Mouse (Mus musculus): ENCODE data around the gene Fkbp1b.
A peak's percentile ranks its signal among the peaks of the same experiment; 100 is the strongest.
"Not testable (repeated sequence)": the region's sequence is repeated elsewhere in the genome, so short reads cannot be mapped to it uniquely, and the experiment has no call there.

Gene Fkbp1b

DNA sequence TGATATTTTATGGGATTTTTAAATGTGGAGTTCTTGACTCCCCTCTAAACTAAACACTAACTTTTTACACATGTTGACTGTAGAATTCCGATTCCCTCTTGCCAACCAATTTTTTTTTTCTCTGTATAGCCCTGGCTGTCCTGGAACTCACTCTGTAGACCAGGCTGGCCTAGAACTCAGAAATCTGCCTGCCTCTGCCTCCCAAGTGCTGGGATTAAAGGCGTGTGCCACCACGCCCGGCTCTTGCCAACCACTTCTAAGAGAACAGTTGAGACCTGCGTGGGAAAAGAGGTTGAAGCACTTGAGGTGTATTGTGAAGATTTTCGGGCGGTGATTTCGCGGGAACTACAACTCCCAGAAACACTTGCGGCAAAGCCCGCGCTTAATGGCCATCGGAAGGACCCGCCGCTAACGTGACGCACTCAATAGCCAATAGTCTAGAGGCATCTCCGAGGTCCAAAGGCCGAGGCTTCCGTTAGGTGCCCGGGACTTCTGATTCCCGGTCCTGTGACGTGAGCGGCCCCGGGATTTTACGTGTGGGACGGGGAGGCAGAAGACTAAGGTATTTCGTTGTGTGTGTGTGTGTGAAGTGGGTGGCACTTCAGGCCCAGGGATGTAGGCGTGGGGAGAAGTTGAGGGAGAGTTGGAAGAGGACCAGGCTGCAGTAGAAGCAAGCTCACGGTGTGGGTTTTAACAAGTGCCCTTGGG is 1.7 kb upstream of the Fkbp1b start, which contains the start of gene Wdcp:
Wdcp (plus strand) TSS at position 414 of the 708 bp plus-strand sequence.
- peak; percentile 97 for DNase-seq (ENCODE audit: low spot score)

DNA sequence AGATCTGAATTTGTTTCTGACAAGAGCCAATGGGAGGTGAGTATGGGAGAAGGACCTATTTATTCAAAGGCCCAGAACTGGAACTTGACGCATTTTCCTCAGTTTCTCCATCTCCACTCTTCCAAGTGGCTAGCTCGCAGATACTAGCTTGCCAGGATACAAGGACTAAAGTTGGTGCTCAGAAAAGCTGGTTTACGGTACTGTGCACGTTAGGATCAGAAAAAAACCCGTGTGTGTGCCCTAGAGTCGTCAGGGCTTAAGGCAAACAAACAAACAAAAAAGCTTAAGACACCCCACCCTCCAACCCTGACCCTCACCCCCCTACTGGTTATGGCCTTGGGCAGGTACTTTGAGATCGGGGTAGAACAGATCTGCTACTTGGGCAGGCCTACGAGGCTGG is 1.1 kb upstream of the Fkbp1b start:
- DNase-seq (ENCODE audit: low spot score) = peak; percentile 6

DNA sequence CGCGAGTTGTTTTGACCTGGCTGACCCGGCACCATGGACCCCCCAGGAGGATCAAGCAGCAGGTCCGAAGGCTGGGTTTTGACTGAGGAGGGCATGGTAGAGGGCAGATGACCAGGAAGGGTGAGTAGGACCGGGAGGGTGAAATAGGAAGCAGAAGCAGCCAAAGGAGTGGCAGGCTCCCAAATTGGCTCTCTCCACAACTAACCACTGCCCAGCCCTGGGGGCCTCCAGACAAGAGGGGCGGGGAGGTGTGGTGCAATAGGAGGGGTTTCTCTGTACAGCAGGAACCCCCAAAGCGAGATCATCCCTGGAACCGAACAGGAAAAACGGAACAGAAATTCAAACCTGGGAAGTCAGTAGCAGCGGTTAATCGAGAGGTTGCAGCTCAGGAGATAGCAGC is 650 bp downstream of the Fkbp1b start:
- no peak for DNase-seq (ENCODE audit: low spot score)

DNA sequence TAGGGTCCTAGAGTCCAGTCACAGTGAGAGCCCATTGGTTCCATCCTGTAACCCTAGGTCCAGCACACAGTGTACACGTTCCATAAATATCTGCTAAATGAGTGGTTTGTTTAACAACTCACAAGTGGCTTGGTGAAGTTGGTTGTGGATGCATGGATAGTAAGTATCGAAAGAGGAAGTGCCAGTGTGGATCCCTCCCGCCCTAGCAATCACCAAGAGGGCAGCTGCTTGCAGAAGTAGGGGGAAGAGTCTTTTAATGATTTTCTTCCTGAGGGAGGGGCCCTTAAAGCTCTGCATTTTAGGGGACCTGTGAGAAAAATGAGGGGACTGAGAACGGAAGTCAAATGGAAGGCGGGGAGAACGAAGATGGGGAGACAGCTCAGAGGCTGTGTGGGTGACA is 1.4 kb downstream of the Fkbp1b start:
- no peak for DNase-seq (ENCODE audit: low spot score)

DNA sequence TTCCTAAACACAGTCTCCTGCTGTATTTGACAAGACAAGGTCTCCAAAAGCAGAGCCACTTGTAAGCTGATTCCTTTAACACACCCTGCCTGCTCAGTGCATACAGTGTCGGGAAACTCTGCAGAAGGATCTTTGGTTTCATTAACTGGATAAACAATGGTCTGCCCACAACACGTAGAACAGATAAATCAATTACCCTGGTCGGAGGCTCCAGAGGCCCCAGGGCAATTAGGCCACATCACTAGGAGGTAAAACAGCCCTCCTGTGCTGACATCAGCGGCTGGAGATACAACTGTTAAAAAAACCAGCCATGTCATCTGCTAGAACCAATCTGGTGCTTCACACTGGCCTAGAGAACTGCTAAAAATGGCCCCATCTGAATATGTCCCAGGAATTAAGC is 4.4 kb downstream of the Fkbp1b start:
- no peak for DNase-seq (ENCODE audit: low spot score)

DNA sequence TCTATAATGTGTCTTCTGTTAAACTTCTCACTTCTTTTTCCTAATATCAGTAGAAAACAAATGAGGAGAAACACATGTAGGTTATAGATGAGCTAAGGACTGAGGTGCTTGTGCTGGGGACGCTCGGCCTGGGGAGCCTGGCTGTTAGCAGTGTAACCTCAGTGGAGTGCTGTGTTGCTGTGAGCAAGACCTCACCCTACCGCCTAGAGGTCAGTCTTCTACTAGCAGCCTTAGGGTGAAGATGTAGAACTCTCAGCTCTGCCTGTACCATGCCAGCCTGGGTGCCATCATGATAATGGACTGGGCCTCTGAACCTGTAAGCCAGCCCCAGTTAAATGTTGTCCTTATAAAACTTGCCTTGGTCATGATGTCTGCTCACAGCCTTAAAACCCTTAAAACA is 14.1 kb downstream of the Fkbp1b start:
- no peak for DNase-seq (ENCODE audit: low spot score)

DNA sequence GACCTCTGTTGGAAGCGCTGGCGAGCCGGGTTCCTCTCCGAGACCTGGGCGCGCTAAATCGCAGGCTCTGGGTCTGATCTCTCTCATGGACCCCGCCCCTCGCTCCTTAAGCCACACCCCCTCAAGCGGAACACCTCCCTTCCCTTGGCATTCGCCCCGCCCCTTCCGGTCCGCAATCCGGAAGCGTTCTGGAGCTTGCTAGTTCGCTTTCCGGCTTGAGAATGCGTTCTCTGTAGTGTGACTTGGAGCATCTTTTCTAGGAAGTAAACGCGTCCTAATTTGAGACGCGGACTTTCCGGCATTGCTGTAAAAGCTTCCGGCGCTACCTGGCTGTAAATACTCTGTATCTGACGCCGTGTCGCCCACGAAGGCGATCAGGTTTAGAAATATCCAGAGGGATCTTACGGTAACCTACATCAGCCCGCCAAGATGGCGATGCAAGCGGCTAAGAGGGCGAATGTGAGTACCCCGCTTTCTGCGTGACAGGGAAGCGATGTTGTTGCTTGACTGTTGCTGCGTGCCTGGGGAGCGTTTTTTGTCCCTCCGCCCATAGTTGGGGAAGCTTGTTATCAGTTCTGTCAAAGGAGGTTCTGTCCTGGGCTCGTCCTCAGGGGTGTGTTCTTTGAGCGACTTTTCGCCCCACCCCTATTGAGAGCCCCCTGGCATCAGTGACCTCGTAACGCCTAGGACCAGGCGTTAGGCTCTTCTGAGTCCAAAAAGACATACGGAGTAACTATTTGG is 23.9 kb downstream of the Fkbp1b start, which contains the start of gene Sf3b6:
Sf3b6 (plus strand) TSS at position 184 of the 741 bp plus-strand sequence.
- peak; percentile 99 for DNase-seq (ENCODE audit: low spot score)

DNA sequence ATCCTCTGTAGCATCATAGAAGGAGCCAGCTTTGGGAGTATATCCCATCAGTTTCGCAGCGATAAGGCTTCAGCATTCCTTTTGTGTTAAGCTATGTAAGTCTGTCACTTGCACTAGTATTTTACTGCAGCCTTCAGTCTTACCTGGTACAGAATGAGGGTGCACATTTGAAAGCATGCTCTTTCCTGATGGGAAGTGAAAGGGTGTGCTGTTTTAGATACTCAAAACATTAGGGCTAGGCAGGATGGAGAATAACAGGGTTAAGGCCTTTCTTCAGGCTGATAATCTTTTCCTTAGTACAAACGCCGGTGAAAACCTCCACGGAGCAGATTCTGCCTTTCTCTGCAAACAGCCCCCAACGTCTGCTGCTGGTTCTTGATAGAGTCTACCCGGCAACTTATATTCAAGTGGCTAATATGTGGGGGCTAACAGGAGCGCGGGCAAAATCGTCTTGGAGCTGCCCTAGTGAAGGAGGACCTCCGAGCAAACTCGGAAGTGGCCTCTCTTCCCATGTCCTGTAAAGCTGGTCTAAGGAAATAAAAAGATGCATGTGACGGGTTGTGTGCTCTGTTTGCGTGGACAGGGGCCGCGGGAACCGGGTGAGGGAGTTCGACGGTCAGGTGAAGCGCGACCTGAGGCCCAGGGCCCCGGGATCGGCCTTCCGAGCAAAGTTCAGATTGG is 24.6 kb downstream of the Fkbp1b start:
- no peak for DNase-seq (ENCODE audit: low spot score)

DNA sequence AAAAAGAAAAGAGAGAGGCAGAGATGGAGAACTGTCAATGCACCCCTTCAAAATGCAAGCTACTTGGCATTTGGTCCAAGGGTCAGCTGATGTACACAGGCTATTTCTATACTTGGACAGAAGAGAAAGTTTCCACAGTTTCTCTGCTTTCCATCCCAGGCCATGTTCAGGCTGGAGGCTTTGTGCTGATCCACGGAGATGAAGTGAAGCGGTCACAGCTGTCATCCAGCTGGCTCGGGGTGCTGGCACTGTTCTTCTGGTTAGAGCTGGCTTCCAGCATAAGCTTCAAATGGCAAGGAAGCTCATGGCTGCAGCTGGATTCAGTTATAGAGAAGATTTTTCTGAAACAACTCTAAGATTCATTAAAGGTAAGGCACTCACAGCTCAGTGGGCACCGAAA is 27.8 kb downstream of the Fkbp1b start:
- no peak for DNase-seq (ENCODE audit: low spot score)

DNA sequence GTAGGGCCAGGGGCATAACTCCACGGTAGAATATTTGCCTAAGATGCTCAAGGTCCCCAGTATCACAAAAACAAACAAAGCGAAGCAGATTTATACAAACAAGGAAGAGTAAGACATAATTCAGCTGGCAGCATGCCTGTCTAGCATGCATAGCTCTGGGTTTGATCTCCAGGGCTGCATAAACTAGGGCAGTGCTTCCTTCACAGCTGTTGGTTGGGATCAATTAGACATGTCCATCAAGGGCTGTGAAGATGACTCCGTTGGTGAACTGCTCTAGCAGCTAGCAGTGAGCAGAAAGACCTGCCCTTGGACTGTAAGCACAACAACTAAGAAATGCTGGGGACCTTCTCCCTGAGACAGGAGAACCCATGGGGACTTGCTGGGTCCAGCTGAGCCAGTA is 29.7 kb downstream of the Fkbp1b start:
- no peak for DNase-seq (ENCODE audit: low spot score)

DNA sequence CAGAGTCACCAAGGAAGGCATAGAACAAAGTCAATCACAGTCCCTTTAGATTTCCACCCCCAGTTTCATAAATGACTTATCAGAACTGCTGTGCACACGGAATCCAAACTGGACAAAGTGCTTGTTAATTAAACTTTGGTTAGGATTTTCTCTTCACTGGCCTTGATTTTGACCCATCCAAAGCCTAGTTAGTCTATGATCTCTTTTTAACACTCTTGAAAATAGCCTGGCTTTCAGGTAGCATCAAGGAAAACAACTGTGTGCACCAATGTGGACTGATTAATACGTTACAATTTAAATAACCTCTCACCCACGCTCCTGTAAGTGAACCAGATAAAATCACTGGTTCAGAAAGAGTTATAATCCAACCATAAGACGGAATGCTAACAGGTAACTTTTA is 30.4 kb downstream of the Fkbp1b start:
- no peak for DNase-seq (ENCODE audit: low spot score)

DNA sequence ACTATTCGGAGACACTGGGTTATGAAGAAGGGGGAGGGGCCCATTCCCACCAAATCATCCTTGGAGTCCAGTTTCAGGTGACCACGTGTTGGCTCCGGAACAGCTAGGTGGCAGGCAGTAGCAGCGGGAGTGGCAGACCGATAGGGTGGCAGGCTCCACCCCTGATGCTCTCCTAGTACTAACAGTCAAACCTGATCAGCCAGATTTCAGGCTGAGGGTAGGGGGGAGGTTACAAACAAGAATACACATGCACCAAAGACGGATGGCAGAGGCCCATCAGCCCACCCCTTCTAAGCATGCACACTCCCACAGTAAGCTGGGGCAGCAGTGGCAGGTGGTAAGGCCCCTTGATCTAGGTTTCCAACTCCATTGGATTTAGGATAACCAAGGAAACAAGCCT is 43.9 kb downstream of the Fkbp1b start:
- DNase-seq (ENCODE audit: low spot score) = peak; percentile 2

DNA sequence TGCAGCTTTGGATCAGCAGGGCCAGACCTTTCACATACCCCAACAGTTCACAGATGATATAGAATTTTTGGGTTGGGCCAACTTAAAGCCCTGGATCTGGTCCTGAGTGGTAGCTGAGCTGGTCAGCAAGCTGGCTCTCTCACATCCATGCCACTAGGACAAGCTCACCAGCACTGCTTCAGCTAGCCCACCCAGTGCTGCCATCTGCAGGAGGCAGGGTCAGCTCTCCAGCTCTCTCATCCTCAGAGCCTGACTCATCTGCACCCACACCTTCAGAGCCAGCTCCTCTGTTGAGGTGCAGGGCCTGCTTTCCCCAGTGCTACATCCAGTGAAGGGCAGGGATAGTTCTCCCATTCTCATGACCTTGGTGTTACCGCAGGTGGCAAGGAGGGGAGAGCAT is 47.7 kb downstream of the Fkbp1b start:
- peak; percentile 21 for DNase-seq (ENCODE audit: low spot score)

DNA sequence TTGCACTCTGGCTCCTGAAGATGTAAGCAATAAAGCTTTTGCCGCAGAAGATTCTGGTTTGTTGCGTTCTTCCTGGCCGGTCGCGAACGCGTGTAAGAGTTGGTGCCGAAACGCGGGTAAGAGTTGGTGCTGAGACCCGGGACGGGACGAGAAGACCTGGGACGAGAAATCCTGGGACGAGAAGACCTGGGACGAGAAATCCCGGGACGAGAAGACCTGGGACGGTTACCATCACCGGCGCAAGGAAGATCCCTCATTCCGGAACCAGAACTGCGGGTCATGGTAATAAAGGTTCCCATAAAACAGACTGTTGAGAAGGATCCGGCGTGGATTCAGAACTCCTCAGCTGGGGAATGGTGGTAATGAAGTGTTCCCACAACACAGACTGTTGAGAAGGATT is 53.3 kb downstream of the Fkbp1b start:
- not testable (repeated sequence) for DNase-seq (ENCODE audit: low spot score)

DNA sequence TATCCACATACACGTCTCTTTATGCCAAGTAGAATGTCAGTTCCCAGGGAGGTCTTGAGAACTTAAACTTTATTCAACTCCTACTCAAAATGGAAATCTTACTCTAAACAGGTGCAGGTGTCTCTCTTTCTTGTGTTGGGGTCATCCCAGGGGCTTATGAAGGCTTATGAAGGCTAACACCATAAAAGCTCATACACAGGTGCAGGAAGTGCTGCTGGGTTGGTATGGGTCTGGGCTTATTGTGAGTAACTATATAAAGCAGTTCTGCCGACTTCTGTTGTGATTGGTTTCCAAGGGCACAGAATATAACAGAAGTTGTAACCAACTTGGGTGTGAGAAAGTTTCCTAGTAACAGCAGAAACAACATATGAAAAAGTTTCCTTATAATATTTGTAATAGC is 56.9 kb downstream of the Fkbp1b start:
- DNase-seq (ENCODE audit: low spot score) = no peak

DNA sequence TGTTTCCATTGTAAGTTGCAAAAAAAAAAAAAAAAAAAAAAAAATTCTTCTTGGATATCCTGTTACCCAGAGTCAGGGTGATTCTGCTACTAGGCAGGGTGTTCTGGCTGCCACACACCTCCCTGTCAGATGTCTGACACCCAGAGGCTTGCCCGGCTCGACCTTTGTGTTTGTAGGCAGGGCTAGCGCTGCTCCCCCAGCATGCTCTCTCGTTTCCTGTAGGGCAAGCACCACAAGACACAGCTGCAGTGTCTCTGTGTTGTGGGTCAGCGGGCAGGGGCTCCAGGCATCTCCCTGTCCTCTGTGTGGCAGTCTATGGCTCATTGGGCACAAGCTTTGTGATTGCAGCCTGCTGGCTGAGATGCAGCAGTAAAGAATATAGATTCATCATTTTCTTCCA is 57.8 kb downstream of the Fkbp1b start:
- DNase-seq (ENCODE audit: low spot score) = no peak
